Comparison of ENCODE assay signal across 19 mouse cellular contexts in the genomic region with DNA sequence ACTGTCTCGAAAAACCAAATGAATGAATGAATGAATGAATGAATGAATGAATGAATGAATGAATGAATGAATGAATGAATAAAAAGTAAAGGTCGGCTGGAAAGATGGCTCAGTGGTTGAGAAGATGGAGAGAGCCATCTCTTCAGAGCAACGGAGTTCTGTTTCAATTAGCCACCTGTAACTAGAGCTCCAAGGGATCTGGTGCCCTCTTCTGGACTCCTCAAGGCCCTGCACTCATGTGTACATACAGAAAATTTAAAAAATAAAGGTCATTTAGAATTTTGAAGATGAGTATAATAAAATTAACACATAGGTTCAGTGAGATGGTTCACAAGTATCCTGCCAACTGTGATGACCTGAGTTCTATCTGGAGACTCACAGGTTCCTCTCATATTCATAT. TPM values are rescaled to one million over a fixed set of nuclear protein-coding genes. Genes with fewer than 3 reads are reported as not detected.
A peak's percentile ranks its signal among the peaks of the same experiment; 100 is the strongest.
DNase-seq lines count a peak whose midpoint lies in the region; ATAC-seq and TF ChIP-seq lines count a peak whose summit lies in the region.
"Had no signal": no experiment of that assay in that cellular context is flagged by ENCODE, and none has a peak within 500 bp of the region (broad histone marks: within the 10 kb centered on the region; RNA-seq: fewer than 3 reads in every experiment).

No protein-coding gene starts in this region.

- H3K27ac ChIP-seq in intestine, postnatal 0 days (ENCODE audit: low read depth, low read length): no peak overlapping the region
- no peak overlapping the region for H3K27ac ChIP-seq in intestine, embryonic 15.5 days
- H3K27ac ChIP-seq in midbrain, postnatal 0 days (ENCODE audit: low read depth, low read length): no peak overlapping the region
- no peak overlapping the region for H3K27ac ChIP-seq in midbrain, embryonic 16.5 days (ENCODE audit: low read length)
- no peak overlapping the region for H3K27ac ChIP-seq in stomach, postnatal 0 days (replicated peaks)
- no peak overlapping the region for H3K27ac ChIP-seq in kidney, embryonic 15.5 days
- H3K27ac ChIP-seq: embryonic facial prominence, embryonic 13.5 days; forebrain, embryonic 12.5 days; limb, embryonic 15.5 days; neural tube, embryonic 12.5 days had no signal

- H3K4me1 ChIP-seq in intestine, postnatal 0 days (replicated peaks; ENCODE audit: control insufficient read depth, insufficient read depth, low read length): no peaks in the 10 kb centered on the region
- no peaks in the 10 kb centered on the region for H3K4me1 ChIP-seq in intestine, embryonic 15.5 days (replicated peaks)
- H3K4me1 ChIP-seq in midbrain, postnatal 0 days (ENCODE audit: insufficient read depth, low read length): no peaks in the 10 kb centered on the region
- H3K4me1 ChIP-seq in midbrain, embryonic 16.5 days (ENCODE audit: control insufficient read depth, insufficient read depth, low read length): no peaks in the 10 kb centered on the region
- H3K4me1 ChIP-seq in stomach, postnatal 0 days (replicated peaks; ENCODE audit: control insufficient read depth, insufficient read depth): no peaks in the 10 kb centered on the region
- H3K4me1 ChIP-seq in kidney, embryonic 15.5 days: no peaks in the 10 kb centered on the region
- H3K4me1 ChIP-seq: embryonic facial prominence, embryonic 13.5 days; forebrain, embryonic 12.5 days; limb, embryonic 15.5 days; neural tube, embryonic 12.5 days had no signal

- H3K27me3 ChIP-seq in intestine, postnatal 0 days (replicated peaks; ENCODE audit: control insufficient read depth, insufficient read depth, low read length): no peaks in the 10 kb centered on the region
- no peaks in the 10 kb centered on the region for H3K27me3 ChIP-seq in intestine, embryonic 15.5 days (replicated peaks)
- H3K27me3 ChIP-seq in midbrain, postnatal 0 days (ENCODE audit: insufficient read depth, low read length): no peaks in the 10 kb centered on the region
- H3K27me3 ChIP-seq in midbrain, embryonic 16.5 days (ENCODE audit: control insufficient read depth, insufficient read depth, low read depth, low read length): no peaks in the 10 kb centered on the region
- H3K27me3 ChIP-seq in Patski: no peaks in the 10 kb centered on the region
- no peaks in the 10 kb centered on the region for H3K27me3 ChIP-seq in stomach, postnatal 0 days (ENCODE audit: control insufficient read depth, insufficient read depth, low read length)
- no peaks in the 10 kb centered on the region for H3K27me3 ChIP-seq in kidney, embryonic 15.5 days
- H3K27me3 ChIP-seq: embryonic facial prominence, embryonic 13.5 days; forebrain, embryonic 12.5 days; limb, embryonic 15.5 days; neural tube, embryonic 12.5 days had no signal

- POLR2A ChIA-PET in Patski (lab: Charles Lee): no interaction called here

- CTCF ChIA-PET in Patski (lab: Charles Lee): interaction anchor here (1.6 kb wide), 1 partner anchor 14 kb away, joined by 5 read pairs; no protein-coding TSS in a partner anchor

- in situ Hi-C loops in Patski (cut with MboI; ENCODE audit: low pct_unique_long_range_greater_than_20kb): no loop called here

- TF ChIP-seq EP300 in stomach, postnatal 0 days (optimal IDR thresholded peaks at IDR 0.05): no peak

- WGBS in intestine, postnatal 0 days: 88% methylated on average over 3 of the region's 3 CpGs
- 86% methylated on average over 3 of the region's 3 CpGs for WGBS in intestine, embryonic 15.5 days
- WGBS in midbrain, postnatal 0 days: 95% methylated on average over 3 of the region's 3 CpGs
- WGBS in midbrain, embryonic 16.5 days: 92% methylated on average over 3 of the region's 3 CpGs
- 86% methylated on average over 3 of the region's 3 CpGs for WGBS in stomach, postnatal 0 days
- WGBS in kidney, embryonic 15.5 days: 90% methylated on average over 3 of the region's 3 CpGs

- H3K36me3 ChIP-seq in intestine, postnatal 0 days (ENCODE audit: control insufficient read depth, insufficient read depth): peaks cover 26% of the 10 kb centered on the region
- peaks cover 12% of the 10 kb centered on the region for H3K36me3 ChIP-seq in intestine, embryonic 15.5 days
- H3K36me3 ChIP-seq in midbrain, postnatal 0 days (ENCODE audit: insufficient read depth, low read length): peaks cover 27% of the 10 kb centered on the region
- H3K36me3 ChIP-seq in midbrain, embryonic 16.5 days (ENCODE audit: control insufficient read depth, insufficient read depth, low read length): peaks cover 11% of the 10 kb centered on the region
- H3K36me3 ChIP-seq in stomach, postnatal 0 days (ENCODE audit: control insufficient read depth, insufficient read depth, low read length): peaks cover 9% of the 10 kb centered on the region
- H3K36me3 ChIP-seq in kidney, embryonic 15.5 days: peaks cover 58% of the 10 kb centered on the region

- no peak for DNase-seq in midbrain, postnatal 0 days (ENCODE audit: low spot score)
- no peak for DNase-seq in Patski (ENCODE audit: low read depth, low spot score)
- DNase-seq in stomach, postnatal 0 days (ENCODE audit: low spot score): no peak
- DNase-seq in gastrocnemius, adult 8-10 months (ENCODE audit: low spot score in 2 of 2): no peak
- DNase-seq: cerebellum, postnatal 10 days; heart, postnatal 4 days; kidney, adult 11 months; lung, postnatal 4 days; midbrain, embryonic 14.5 days; thymus, postnatal 25 days had no signal

- no peaks in the 10 kb centered on the region for H3K9me3 ChIP-seq in intestine, postnatal 0 days (ENCODE audit: control insufficient read depth)
- no peaks in the 10 kb centered on the region for H3K9me3 ChIP-seq in intestine, embryonic 15.5 days
- H3K9me3 ChIP-seq in midbrain, postnatal 0 days (ENCODE audit: low read length): no peaks in the 10 kb centered on the region
- H3K9me3 ChIP-seq in midbrain, embryonic 16.5 days (replicated peaks; ENCODE audit: control insufficient read depth, low read length, poor library complexity, severe bottlenecking): no peaks in the 10 kb centered on the region
- no peaks in the 10 kb centered on the region for H3K9me3 ChIP-seq in stomach, postnatal 0 days (ENCODE audit: control insufficient read depth, low read length)
- no peaks in the 10 kb centered on the region for H3K9me3 ChIP-seq in kidney, embryonic 15.5 days (replicated peaks)
- H3K9me3 ChIP-seq: embryonic facial prominence, embryonic 13.5 days; forebrain, embryonic 12.5 days; limb, embryonic 15.5 days; neural tube, embryonic 12.5 days had no signal

- H3K4me3 ChIP-seq in intestine, postnatal 0 days (ENCODE audit: low read depth, low read length): no peak overlapping the region
- no peak overlapping the region for H3K4me3 ChIP-seq in intestine, embryonic 15.5 days (replicated peaks)
- H3K4me3 ChIP-seq in midbrain, postnatal 0 days (ENCODE audit: low read depth, low read length): no peak overlapping the region
- no peak overlapping the region for H3K4me3 ChIP-seq in midbrain, embryonic 16.5 days (ENCODE audit: low read depth, low read length)
- H3K4me3 ChIP-seq in stomach, postnatal 0 days (ENCODE audit: low read depth, low read length): no peak overlapping the region
- no peak overlapping the region for H3K4me3 ChIP-seq in kidney, embryonic 15.5 days (replicated peaks)
- H3K4me3 ChIP-seq: embryonic facial prominence, embryonic 13.5 days; forebrain, embryonic 12.5 days; limb, embryonic 15.5 days; neural tube, embryonic 12.5 days had no signal

- ATAC-seq in intestine, postnatal 0 days: no peak
- no peak for ATAC-seq in intestine, embryonic 15.5 days
- ATAC-seq in midbrain, postnatal 0 days (ENCODE audit: low FRiP score): no peak
- ATAC-seq in midbrain, embryonic 16.5 days: no peak
- no peak for ATAC-seq in Patski
- ATAC-seq in stomach, postnatal 0 days (ENCODE audit: low FRiP score, low TSS enrichment): no peak
- ATAC-seq in kidney, embryonic 15.5 days (replicated peaks; ENCODE audit: low FRiP score): no peak

- no peak overlapping the region for H3K9ac ChIP-seq in intestine, postnatal 0 days (ENCODE audit: low read depth, low read length)
- H3K9ac ChIP-seq in intestine, embryonic 15.5 days: no peak overlapping the region
- H3K9ac ChIP-seq in midbrain, postnatal 0 days (replicated peaks; ENCODE audit: low read length, poor library complexity, severe bottlenecking): no peak overlapping the region
- no peak overlapping the region for H3K9ac ChIP-seq in midbrain, embryonic 16.5 days (ENCODE audit: low read depth, low read length)
- H3K9ac ChIP-seq in stomach, postnatal 0 days (ENCODE audit: low read length): no peak overlapping the region
- no peak overlapping the region for H3K9ac ChIP-seq in kidney, embryonic 15.5 days
- H3K9ac ChIP-seq: embryonic facial prominence, embryonic 13.5 days; forebrain, embryonic 12.5 days; limb, embryonic 15.5 days; neural tube, embryonic 12.5 days had no signal

- no peak overlapping the region for H3K4me2 ChIP-seq in intestine, postnatal 0 days (replicated peaks; ENCODE audit: low read depth)
- H3K4me2 ChIP-seq in intestine, embryonic 15.5 days (replicated peaks): no peak overlapping the region
- no peak overlapping the region for H3K4me2 ChIP-seq in midbrain, postnatal 0 days (ENCODE audit: low read depth, low read length, poor library complexity, severe bottlenecking)
- H3K4me2 ChIP-seq in midbrain, embryonic 16.5 days (ENCODE audit: low read length): no peak overlapping the region
- no peak overlapping the region for H3K4me2 ChIP-seq in stomach, postnatal 0 days (replicated peaks; ENCODE audit: low read depth)
- no peak overlapping the region for H3K4me2 ChIP-seq in kidney, embryonic 15.5 days
- H3K4me2 ChIP-seq: embryonic facial prominence, embryonic 13.5 days; forebrain, embryonic 12.5 days; limb, embryonic 15.5 days; neural tube, embryonic 12.5 days had no signal

- TF ChIP-seq CTCF in intestine, postnatal 0 days (IDR thresholded peaks at IDR 0.05; ENCODE audit: low read depth): peak; percentile 43
- TF ChIP-seq CTCF in midbrain, postnatal 0 days (IDR thresholded peaks at IDR 0.05): peak; percentile 40
- peak; percentile 64 for TF ChIP-seq CTCF in Patski (IDR thresholded peaks at IDR 0.05)
- peak; percentile 56 for TF ChIP-seq CTCF in stomach, postnatal 0 days (IDR thresholded peaks at IDR 0.05; ENCODE audit: low read depth)

RNA-seq across cellular contexts. Expression of a gene that starts 12.6 kb away (rescaled TPM):
- 14.3 and 14.8 TPM in 2 replicates for polyA plus RNA-seq in intestine, postnatal 0 days (2015; fragmentation: Nextera tagmentation; extraction: Ambion mirVana)
- polyA plus RNA-seq in intestine, embryonic 15.5 days (2015; fragmentation: Nextera tagmentation; extraction: Ambion mirVana): 19.4 and 20.0 TPM in 2 replicates
- total RNA-seq in midbrain, postnatal 0 days (2014; rRNA removed): 10.0 and 11.2 TPM in 2 replicates
- polyA plus RNA-seq in midbrain, postnatal 0 days (2015; fragmentation: Nextera tagmentation; extraction: Ambion mirVana): 13.5 and 14.8 TPM in 2 replicates
- 20.3 and 20.4 TPM in 2 replicates for polyA plus RNA-seq in midbrain, embryonic 16.5 days (2015; fragmentation: Nextera tagmentation; extraction: Ambion mirVana)
- 7.8 TPM for polyA plus RNA-seq in Patski (2021)
- 12.6 and 14.9 TPM in 2 replicates for polyA plus RNA-seq in stomach, postnatal 0 days (2015; fragmentation: Nextera tagmentation; extraction: Ambion mirVana)
- total RNA-seq in gastrocnemius, adult 8-10 months (2022): 1 to 10 TPM; 3.5 to 5.0 (median 4.0) TPM
- 22.8 and 24.5 TPM in 2 replicates for polyA plus RNA-seq in kidney, embryonic 15.5 days (2015; fragmentation: Nextera tagmentation; extraction: Ambion mirVana)

RNA-seq across cellular contexts. Expression of a gene that starts 12.9 kb away (rescaled TPM):
- polyA plus RNA-seq in intestine, postnatal 0 days (2015; fragmentation: Nextera tagmentation; extraction: Ambion mirVana): 7.1 and 8.2 TPM in 2 replicates
- polyA plus RNA-seq in intestine, embryonic 15.5 days (2015; fragmentation: Nextera tagmentation; extraction: Ambion mirVana): 17.7 and 18.2 TPM in 2 replicates
- total RNA-seq in midbrain, postnatal 0 days (2014; rRNA removed): 17.1 and 21.7 TPM in 2 replicates
- polyA plus RNA-seq in midbrain, postnatal 0 days (2015; fragmentation: Nextera tagmentation; extraction: Ambion mirVana): 18.2 and 19.1 TPM in 2 replicates
- 24.3 and 30.3 TPM in 2 replicates for polyA plus RNA-seq in midbrain, embryonic 16.5 days (2015; fragmentation: Nextera tagmentation; extraction: Ambion mirVana)
- 14.2 TPM for polyA plus RNA-seq in Patski (2021)
- 9.6 and 9.7 TPM in 2 replicates for polyA plus RNA-seq in stomach, postnatal 0 days (2015; fragmentation: Nextera tagmentation; extraction: Ambion mirVana)
- 10 to 100 TPM; 13.4 to 18.9 (median 17.1) TPM for total RNA-seq in gastrocnemius, adult 8-10 months (2022)
- polyA plus RNA-seq in kidney, embryonic 15.5 days (2015; fragmentation: Nextera tagmentation; extraction: Ambion mirVana): 21.3 and 21.9 TPM in 2 replicates

RNA-seq across cellular contexts. Expression of a gene that starts 17.4 kb away (rescaled TPM):
- 12.3 and 14.4 TPM in 2 replicates for polyA plus RNA-seq in intestine, postnatal 0 days (2015; fragmentation: Nextera tagmentation; extraction: Ambion mirVana)
- 38.2 and 44.2 TPM in 2 replicates for polyA plus RNA-seq in intestine, embryonic 15.5 days (2015; fragmentation: Nextera tagmentation; extraction: Ambion mirVana)
- total RNA-seq in midbrain, postnatal 0 days (2014; rRNA removed): 35.8 and 38.2 TPM in 2 replicates
- 21.2 and 23.0 TPM in 2 replicates for polyA plus RNA-seq in midbrain, postnatal 0 days (2015; fragmentation: Nextera tagmentation; extraction: Ambion mirVana)
- polyA plus RNA-seq in midbrain, embryonic 16.5 days (2015; fragmentation: Nextera tagmentation; extraction: Ambion mirVana): 50.4 and 53.9 TPM in 2 replicates
- polyA plus RNA-seq in Patski (2021): 32.0 TPM
- 14.2 and 15.4 TPM in 2 replicates for polyA plus RNA-seq in stomach, postnatal 0 days (2015; fragmentation: Nextera tagmentation; extraction: Ambion mirVana)
- total RNA-seq in gastrocnemius, adult 8-10 months (2022): 10 to 100 TPM; 10.2 to 16.5 (median 11.7) TPM
- 57.2 and 57.6 TPM in 2 replicates for polyA plus RNA-seq in kidney, embryonic 15.5 days (2015; fragmentation: Nextera tagmentation; extraction: Ambion mirVana)

RNA-seq across cellular contexts. Expression of a gene that starts 17.8 kb away (rescaled TPM):
- 6.0 and 7.1 TPM in 2 replicates for polyA plus RNA-seq in intestine, postnatal 0 days (2015; fragmentation: Nextera tagmentation; extraction: Ambion mirVana)
- 8.6 and 8.9 TPM in 2 replicates for polyA plus RNA-seq in intestine, embryonic 15.5 days (2015; fragmentation: Nextera tagmentation; extraction: Ambion mirVana)
- 6.5 and 7.2 TPM in 2 replicates for total RNA-seq in midbrain, postnatal 0 days (2014; rRNA removed)
- 4.5 and 4.8 TPM in 2 replicates for polyA plus RNA-seq in midbrain, postnatal 0 days (2015; fragmentation: Nextera tagmentation; extraction: Ambion mirVana)
- 6.8 and 7.0 TPM in 2 replicates for polyA plus RNA-seq in midbrain, embryonic 16.5 days (2015; fragmentation: Nextera tagmentation; extraction: Ambion mirVana)
- 13.5 TPM for polyA plus RNA-seq in Patski (2021)
- 5.5 and 5.8 TPM in 2 replicates for polyA plus RNA-seq in stomach, postnatal 0 days (2015; fragmentation: Nextera tagmentation; extraction: Ambion mirVana)
- 1 to 10 TPM; 3.8 to 4.9 (median 4.5) TPM for total RNA-seq in gastrocnemius, adult 8-10 months (2022)
- 12.6 and 13.8 TPM in 2 replicates for polyA plus RNA-seq in kidney, embryonic 15.5 days (2015; fragmentation: Nextera tagmentation; extraction: Ambion mirVana)

RNA-seq across cellular contexts. Expression of a gene that starts 43.5 kb away (rescaled TPM):
- not detected in 2 replicates for polyA plus RNA-seq in intestine, postnatal 0 days (2015; fragmentation: Nextera tagmentation; extraction: Ambion mirVana)
- 0.20 and 0.23 TPM in 2 replicates for polyA plus RNA-seq in intestine, embryonic 15.5 days (2015; fragmentation: Nextera tagmentation; extraction: Ambion mirVana)
- not detected in 2 replicates for total RNA-seq in midbrain, postnatal 0 days (2014; rRNA removed)
- not detected in 2 replicates for polyA plus RNA-seq in midbrain, postnatal 0 days (2015; fragmentation: Nextera tagmentation; extraction: Ambion mirVana)
- polyA plus RNA-seq in midbrain, embryonic 16.5 days (2015; fragmentation: Nextera tagmentation; extraction: Ambion mirVana): not detected in 2 replicates
- polyA plus RNA-seq in Patski (2021): not detected
- not detected in 2 replicates for polyA plus RNA-seq in stomach, postnatal 0 days (2015; fragmentation: Nextera tagmentation; extraction: Ambion mirVana)
- not detected for total RNA-seq in gastrocnemius, adult 8-10 months (2022)
- 0.17 and 0.25 TPM in 2 replicates for polyA plus RNA-seq in kidney, embryonic 15.5 days (2015; fragmentation: Nextera tagmentation; extraction: Ambion mirVana)
- total RNA-seq: heart, adult 8-10 months; heart, postnatal 4 days had no signal
- polyA plus RNA-seq: embryonic facial prominence, embryonic 13.5 days; forebrain, embryonic 12.5 days; limb, embryonic 15.5 days; midbrain, embryonic 14.5 days; neural tube, embryonic 12.5 days had no signal
